Mouse (Mus musculus): ENCODE measurements around the gene Edc3.

- TF ChIP-seq CTCF (IDR thresholded peaks at IDR 0.05; ENCODE audit: low read depth) (no peak), EP300 (IDR thresholded peaks at IDR 0.05; ENCODE audit: low read depth) (no peak)
Observed at GRCm38 (mm10) chr9:57666536-57666935, 41.8 kb upstream of the Edc3 start.

Measured in heart, postnatal 0 days (tissue).